Mouse (Mus musculus) layer of hippocampus, adult 8-10 months (tissue): ENCODE results near the gene Agbl4. TPM values are rescaled to one million over a fixed set of nuclear protein-coding genes. Genes with fewer than 3 reads are reported as not detected.

Source experiments
- DNase-seq, 2 experiments: peaks; one replicate each; pipeline ENCODE4 v3.0.0; 2022; ENCODE audit warnings: low spot score in 2 of 2
- total RNA-seq, 4 experiments: library from RNA; stranded (reverse); gene quantifications; 2 replicates each; pipeline ENCODE4 v1.2.4; 2022

The Agbl4 gene
- total RNA-seq, 4 experiments from 2014 or later = 16.6 to 20.8 (median 18.6) TPM

GRCm38 (mm10) chr4:111255499-111255898 lies 858.0 kb downstream of the Agbl4 start:
- DNase-seq = no peak

DNA sequence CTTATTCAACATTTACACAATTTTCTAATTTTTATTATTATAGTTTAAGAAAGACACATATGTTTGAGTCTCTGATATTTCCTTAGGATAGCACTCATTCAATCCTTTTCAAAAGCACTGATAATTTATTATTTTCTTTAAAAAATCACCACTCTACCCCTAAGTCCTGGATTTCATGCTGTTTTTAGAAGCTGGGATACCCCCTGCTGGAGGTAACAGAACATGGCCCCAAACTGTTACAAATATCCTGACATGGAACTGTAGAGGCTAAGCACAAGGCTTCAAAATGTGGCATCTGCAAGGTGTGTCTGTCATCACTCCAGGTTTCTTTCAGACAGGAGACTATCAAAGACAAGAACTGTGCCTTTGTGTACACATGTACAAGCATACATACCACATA lies 859.5 kb downstream of the Agbl4 start:
- DNase-seq = no peak

GRCm38 (mm10) chr4:111280936-111281335 lies 883.5 kb downstream of the Agbl4 start:
- DNase-seq = no peak

- DNase-seq = peak in 1 of 2 experiments; percentile 8
Measured at GRCm38 (mm10) chr4:111281836-111282235, 884.4 kb downstream of the Agbl4 start.

- no peak for DNase-seq
Measured at GRCm38 (mm10) chr4:111284625-111285024, 887.2 kb downstream of the Agbl4 start.

- DNase-seq = no peak
Measured at GRCm38 (mm10) chr4:111294528-111295241, 897.2 kb downstream of the Agbl4 start.

GRCm38 (mm10) chr4:111306518-111306917 lies 909.1 kb downstream of the Agbl4 start:
- peak in 1 of 2 experiments; percentile 54 for DNase-seq

- no peak for DNase-seq
Measured at GRCm38 (mm10) chr4:111307166-111307565, 909.7 kb downstream of the Agbl4 start.

- peak in 1 of 2 experiments; percentile 32 for DNase-seq
Measured at GRCm38 (mm10) chr4:111307633-111308032, 910.2 kb downstream of the Agbl4 start.

DNA sequence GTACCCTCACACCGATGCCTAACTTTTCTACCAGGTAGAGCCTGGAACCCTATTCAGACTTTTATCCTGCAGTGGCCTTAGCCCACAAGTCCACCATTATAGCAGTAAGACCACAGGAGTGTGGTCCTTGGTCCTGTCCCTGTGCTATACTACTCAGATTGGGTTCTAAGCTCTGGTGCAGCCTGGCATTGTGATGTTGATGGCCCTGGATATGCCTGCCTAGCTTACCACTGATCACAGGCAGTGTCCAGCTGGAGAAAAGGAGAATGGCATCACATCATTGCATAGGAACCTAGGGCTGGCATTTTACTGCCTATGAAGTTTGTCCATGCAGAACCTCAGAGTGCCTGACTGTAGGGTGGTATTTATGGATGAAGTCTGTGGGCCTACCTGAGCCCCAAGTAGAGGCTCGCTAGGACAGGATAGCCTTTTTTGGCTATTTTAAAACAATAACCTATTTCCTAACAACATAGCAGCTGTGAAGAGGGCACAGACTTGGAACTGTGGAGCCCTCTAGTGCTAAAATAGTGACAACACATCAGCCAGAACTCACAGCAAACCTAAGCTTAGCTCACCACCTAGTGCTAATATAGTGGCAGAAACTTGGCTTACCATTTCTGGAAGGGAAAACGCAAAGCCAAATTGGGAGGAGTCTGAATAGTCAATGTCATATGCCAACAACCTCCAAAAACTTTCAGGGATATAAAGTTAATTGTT lies 911.3 kb downstream of the Agbl4 start:
- no peak for DNase-seq

- DNase-seq = peak; percentile 50 to 55
Measured at GRCm38 (mm10) chr4:111327094-111327493, 929.6 kb downstream of the Agbl4 start.

GRCm38 (mm10) chr4:111327760-111328373 lies 930.4 kb downstream of the Agbl4 start:
- no peak for DNase-seq

GRCm38 (mm10) chr4:111329501-111329900 lies 932.0 kb downstream of the Agbl4 start:
- DNase-seq = no peak

DNA sequence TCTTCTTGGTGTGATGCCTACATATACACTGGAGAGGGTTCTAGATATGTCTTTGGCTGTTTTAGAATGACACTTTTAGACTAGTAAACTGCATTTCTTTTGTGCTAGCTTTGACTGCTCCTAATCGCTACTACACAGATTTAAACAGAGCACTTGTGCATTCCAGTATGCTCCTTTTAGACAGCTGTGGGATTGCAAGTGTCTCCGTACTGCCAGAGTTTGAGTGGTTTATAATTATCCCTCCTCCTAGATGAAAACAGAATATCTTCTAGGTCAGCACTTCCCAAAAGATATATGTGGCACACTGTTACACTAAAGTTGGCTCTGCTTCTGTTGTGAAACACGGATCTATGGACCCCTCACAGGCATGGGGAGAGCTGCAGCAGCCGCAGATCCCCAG lies 935.4 kb downstream of the Agbl4 start:
- DNase-seq = no peak

DNA sequence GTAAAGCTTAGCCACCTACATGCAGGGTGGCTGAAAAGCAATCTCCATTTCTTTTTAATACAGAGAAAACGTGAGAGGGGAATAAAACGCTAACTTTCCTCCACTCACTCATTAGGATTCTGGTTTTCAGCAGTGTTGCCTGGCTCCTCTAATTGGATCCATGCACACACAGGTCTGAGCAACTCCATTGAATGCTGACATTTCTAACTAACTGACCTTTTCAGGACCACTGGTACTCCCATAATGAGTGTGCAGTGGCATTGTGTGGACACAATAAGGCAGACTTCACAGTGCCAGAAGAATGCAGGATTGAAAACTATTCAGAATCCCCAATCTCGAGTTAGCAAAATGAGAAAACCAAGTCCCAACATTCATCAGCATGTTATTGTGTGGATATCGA lies 952.5 kb downstream of the Agbl4 start:
- DNase-seq = no peak

DNA sequence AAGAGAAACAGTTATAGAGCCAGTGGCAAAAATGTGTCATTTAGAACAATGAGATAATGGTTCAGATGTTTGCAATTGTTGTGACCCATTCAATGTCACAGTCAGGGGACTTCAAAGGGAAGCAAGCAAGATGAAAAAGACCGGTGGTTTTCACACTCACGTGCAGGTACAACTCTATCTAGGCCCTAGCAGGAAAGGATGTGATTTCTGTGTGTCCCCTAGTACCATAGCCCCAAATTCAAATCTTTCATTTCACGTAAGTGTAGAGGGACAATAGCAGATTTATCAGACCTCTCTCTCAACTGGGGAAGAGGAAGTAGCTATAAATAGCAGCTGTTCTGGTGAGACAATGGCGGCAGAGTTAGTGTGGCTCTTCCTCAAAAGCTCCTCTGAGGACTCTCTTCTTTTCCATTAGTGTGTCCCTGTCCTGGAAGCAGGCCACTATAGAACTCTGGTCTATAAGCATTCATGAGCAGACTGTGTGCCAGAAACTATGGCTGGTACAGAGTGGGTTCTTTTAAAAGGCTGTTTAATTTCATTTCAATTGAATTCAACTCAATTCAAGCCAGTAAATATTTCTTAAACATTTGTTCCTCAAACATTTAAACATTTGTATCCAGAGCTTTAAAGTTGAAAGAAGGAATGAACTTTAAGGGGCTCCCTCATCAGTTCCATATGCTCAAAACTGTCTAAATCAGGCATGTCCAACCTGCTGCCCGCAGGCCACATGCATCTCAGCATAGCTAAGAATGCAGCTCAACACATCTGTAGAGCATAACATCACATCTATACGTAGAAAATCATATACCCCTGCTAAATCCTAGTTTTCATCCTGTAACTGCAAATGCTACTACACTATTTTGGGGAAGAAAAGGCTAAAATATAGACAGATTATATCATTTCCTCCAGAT lies 953.4 kb downstream of the Agbl4 start:
- DNase-seq = no peak

DNA sequence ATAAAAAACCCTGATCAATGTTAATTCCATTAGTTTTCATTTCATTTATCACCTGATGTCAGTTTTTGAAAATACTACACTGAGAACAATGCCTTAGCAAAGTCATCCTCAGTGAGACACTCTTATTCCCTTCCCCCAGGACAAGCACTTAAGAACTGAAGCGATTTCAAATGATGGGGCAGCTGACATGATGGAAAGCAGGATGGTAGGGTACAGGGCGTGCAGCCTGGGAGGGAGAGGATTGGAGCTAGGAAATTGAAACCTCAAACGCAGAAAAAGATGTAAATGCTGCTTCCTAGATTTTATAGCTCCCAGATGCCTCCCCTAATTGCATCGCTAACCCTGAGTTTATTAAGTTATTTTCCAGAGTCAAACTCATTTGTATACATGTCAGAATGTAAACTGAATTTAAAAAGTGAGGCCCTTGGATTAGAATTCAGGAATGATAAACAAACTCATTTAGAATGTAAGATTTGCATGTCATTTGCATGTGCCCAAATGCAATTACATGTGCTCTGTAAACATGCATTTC lies 959.2 kb downstream of the Agbl4 start:
- no peak for DNase-seq

GRCm38 (mm10) chr4:111357176-111357575 lies 959.7 kb downstream of the Agbl4 start:
- DNase-seq = no peak

DNA sequence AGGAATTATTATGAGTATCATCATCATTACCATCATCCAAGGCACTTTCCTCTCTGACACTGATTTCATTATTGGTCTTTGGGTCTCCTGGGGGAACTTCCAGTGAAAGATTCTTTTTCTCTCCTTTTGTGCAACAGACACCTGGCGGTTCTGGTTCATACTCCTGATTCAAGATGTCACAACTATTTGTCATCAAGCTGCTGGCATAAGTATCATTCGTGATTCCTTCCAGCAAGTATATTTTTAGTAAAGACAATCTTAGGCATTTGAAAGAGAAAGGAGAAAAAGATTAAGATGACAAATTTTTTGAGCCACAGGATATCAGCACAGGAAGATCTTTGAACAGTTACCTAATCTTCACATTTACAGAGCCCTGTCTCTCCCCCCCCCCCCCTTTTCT lies 966.7 kb downstream of the Agbl4 start:
- DNase-seq = no peak

- DNase-seq = no peak
Measured at GRCm38 (mm10) chr4:111367771-111368170, 970.3 kb downstream of the Agbl4 start.

- DNase-seq = no peak
Measured at GRCm38 (mm10) chr4:111377159-111377558, 979.7 kb downstream of the Agbl4 start.
